Mouse (Mus musculus): ENCODE results near the gene Brsk2. TPM values are rescaled to one million over a fixed set of nuclear protein-coding genes. Genes with fewer than 3 reads are reported as not detected.
A peak's percentile ranks its signal among the peaks of the same experiment; 100 is the strongest.
"Not testable (repeated sequence)": the region's sequence is repeated elsewhere in the genome, so short reads cannot be mapped to it uniquely, and the experiment has no call there.

Gene Brsk2
- 0.49 and 0.51 TPM in 2 replicates for polyA plus RNA-seq (2014; fragmentation: Nextera tagmentation; extraction: Ambion mirVana)

- peak; percentile 93 for DNase-seq (ENCODE audit: low spot score)
- Histone ChIP-seq H3K9ac (ENCODE audit: low read length) (peak within 1 kb of the TSS; percentile 43), H3K9me3 (ENCODE audit: control insufficient read depth, low read length) (no peaks in the 10 kb centered on the region), H3K27ac (replicated peaks; ENCODE audit: low read depth, low read length) (no peak within 1 kb of the TSS), H3K4me2 (ENCODE audit: low read depth, severe bottlenecking) (peak within 1 kb of the TSS; percentile 86), H3K4me1 (ENCODE audit: control insufficient read depth, insufficient read depth, low read length) (0 out of 2 replicates have a peak, but pooled peaks cover 5% of the 10 kb centered on the region), H3K36me3 (ENCODE audit: control insufficient read depth, insufficient read depth, low read length) (no peaks in the 10 kb centered on the region), H3K27me3 (ENCODE audit: control insufficient read depth, insufficient read depth, low read length) (peaks cover 53% of the 10 kb centered on the region), H3K4me3 (ENCODE audit: low read depth, low read length) (peak within 1 kb of the TSS; percentile 35)
- ATAC-seq (ENCODE audit: insufficient number of reproducible peaks, low FRiP score, low TSS enrichment, low read depth) = peak; percentile 90
- 2% methylated on average over 49 of the region's 55 CpGs for WGBS
Measured at GRCm38 (mm10) chr7:141948906-141949798, at the start of gene Brsk2. Gene Brsk2, plus strand, starts transcription at chr7:141949751.

GRCm38 (mm10) chr7:141901825-141902224, 47.7 kb upstream of the Brsk2 start:
- H3K9me3 ChIP-seq (ENCODE audit: control insufficient read depth, low read length) = no peaks in the 10 kb centered on the region
- H3K27me3 ChIP-seq (ENCODE audit: control insufficient read depth, insufficient read depth, low read length) = no peaks in the 10 kb centered on the region
- peaks cover 7% of the 10 kb centered on the region; the same call in 1 of the 2 replicates for H3K4me1 ChIP-seq (ENCODE audit: control insufficient read depth, insufficient read depth, low read length)
- peak overlapping the region; percentile 84 for H3K4me3 ChIP-seq (ENCODE audit: low read depth, low read length)
- ATAC-seq (ENCODE audit: insufficient number of reproducible peaks, low FRiP score, low TSS enrichment, low read depth) = peak; percentile 48; the same call in 1 of the 2 replicates
- no peak overlapping the region for H3K27ac ChIP-seq (replicated peaks; ENCODE audit: low read depth, low read length)
- WGBS = 1% methylated on average over 16 of the region's 16 CpGs
- H3K4me2 ChIP-seq (ENCODE audit: low read depth, severe bottlenecking) = peak overlapping the region; percentile 86
- no peaks in the 10 kb centered on the region for H3K36me3 ChIP-seq (ENCODE audit: control insufficient read depth, insufficient read depth, low read length)
- no peak for DNase-seq (ENCODE audit: low spot score)
- peak overlapping the region; percentile 86 for H3K9ac ChIP-seq (ENCODE audit: low read length)

GRCm38 (mm10) chr7:141902269-141902729, 47.3 kb upstream of the Brsk2 start:
- H3K4me1 ChIP-seq (ENCODE audit: control insufficient read depth, insufficient read depth, low read length) = peaks cover 7% of the 10 kb centered on the region; the same call in 1 of the 2 replicates
- no peaks in the 10 kb centered on the region for H3K9me3 ChIP-seq (ENCODE audit: control insufficient read depth, low read length)
- no peaks in the 10 kb centered on the region for H3K27me3 ChIP-seq (ENCODE audit: control insufficient read depth, insufficient read depth, low read length)
- DNase-seq (ENCODE audit: low spot score) (peak; percentile 100), ATAC-seq (ENCODE audit: insufficient number of reproducible peaks, low FRiP score, low TSS enrichment, low read depth) (peak; percentile 97)
- peak overlapping the region; percentile 84 for H3K4me3 ChIP-seq (ENCODE audit: low read depth, low read length)
- H3K4me2 ChIP-seq (ENCODE audit: low read depth, severe bottlenecking) = peak overlapping the region; percentile 86
- no peaks in the 10 kb centered on the region for H3K36me3 ChIP-seq (ENCODE audit: control insufficient read depth, insufficient read depth, low read length)
- no peak overlapping the region for H3K27ac ChIP-seq (replicated peaks; ENCODE audit: low read depth, low read length)
- 0% methylated on average over 42 of the region's 44 CpGs for WGBS
- peak overlapping the region; percentile 86 for H3K9ac ChIP-seq (ENCODE audit: low read length)

- Histone ChIP-seq H3K27me3 (ENCODE audit: control insufficient read depth, insufficient read depth, low read length) (no peaks in the 10 kb centered on the region), H3K9ac (ENCODE audit: low read length) (peak overlapping the region; percentile 61; the same call in 1 of the 2 replicates), H3K4me1 (ENCODE audit: control insufficient read depth, insufficient read depth, low read length) (peaks cover 7% of the 10 kb centered on the region; the same call in 1 of the 2 replicates), H3K36me3 (ENCODE audit: control insufficient read depth, insufficient read depth, low read length) (no peaks in the 10 kb centered on the region), H3K27ac (replicated peaks; ENCODE audit: low read depth, low read length) (no peak overlapping the region), H3K4me2 (ENCODE audit: low read depth, severe bottlenecking) (peak overlapping the region; percentile 53), H3K9me3 (ENCODE audit: control insufficient read depth, low read length) (no peaks in the 10 kb centered on the region), H3K4me3 (ENCODE audit: low read depth, low read length) (peak overlapping the region; percentile 84)
- ATAC-seq (ENCODE audit: insufficient number of reproducible peaks, low FRiP score, low TSS enrichment, low read depth) (no peak), DNase-seq (ENCODE audit: low spot score) (no peak)
- 64% methylated on average over 4 of the region's 4 CpGs for WGBS
Measured at GRCm38 (mm10) chr7:141902791-141903190, 46.8 kb upstream of the Brsk2 start.

- H3K4me3 ChIP-seq (ENCODE audit: low read depth, low read length) = no peak overlapping the region
- WGBS = 80% methylated on average over 6 of the region's 6 CpGs
- H3K27ac ChIP-seq (replicated peaks; ENCODE audit: low read depth, low read length) = no peak overlapping the region
- H3K27me3 ChIP-seq (ENCODE audit: control insufficient read depth, insufficient read depth, low read length) = no peaks in the 10 kb centered on the region
- H3K9ac ChIP-seq (ENCODE audit: low read length) = no peak overlapping the region
- no peak overlapping the region for H3K4me2 ChIP-seq (ENCODE audit: low read depth, severe bottlenecking)
- no peaks in the 10 kb centered on the region for H3K4me1 ChIP-seq (ENCODE audit: control insufficient read depth, insufficient read depth, low read length)
- no peaks in the 10 kb centered on the region for H3K9me3 ChIP-seq (ENCODE audit: control insufficient read depth, low read length)
- no peaks in the 10 kb centered on the region for H3K36me3 ChIP-seq (ENCODE audit: control insufficient read depth, insufficient read depth, low read length)
- ATAC-seq (ENCODE audit: insufficient number of reproducible peaks, low FRiP score, low TSS enrichment, low read depth) = no peak
- no peak for DNase-seq (ENCODE audit: low spot score)
Measured at GRCm38 (mm10) chr7:141908591-141908990, 41.0 kb upstream of the Brsk2 start.

- H3K27me3 ChIP-seq (ENCODE audit: control insufficient read depth, insufficient read depth, low read length) = no peaks in the 10 kb centered on the region
- ATAC-seq (ENCODE audit: insufficient number of reproducible peaks, low FRiP score, low TSS enrichment, low read depth) = no peak
- no peaks in the 10 kb centered on the region for H3K4me1 ChIP-seq (ENCODE audit: control insufficient read depth, insufficient read depth, low read length)
- H3K9me3 ChIP-seq (ENCODE audit: control insufficient read depth, low read length) = no peaks in the 10 kb centered on the region
- no peak overlapping the region for H3K4me3 ChIP-seq (ENCODE audit: low read depth, low read length)
- H3K27ac ChIP-seq (replicated peaks; ENCODE audit: low read depth, low read length) = no peak overlapping the region
- no peaks in the 10 kb centered on the region for H3K36me3 ChIP-seq (ENCODE audit: control insufficient read depth, insufficient read depth, low read length)
- no peak overlapping the region for H3K4me2 ChIP-seq (ENCODE audit: low read depth, severe bottlenecking)
- WGBS = 50% methylated on average over 3 of the region's 3 CpGs
- no peak for DNase-seq (ENCODE audit: low spot score)
- no peak overlapping the region for H3K9ac ChIP-seq (ENCODE audit: low read length)
Measured at GRCm38 (mm10) chr7:141911305-141911704, 38.2 kb upstream of the Brsk2 start.

- ATAC-seq (ENCODE audit: insufficient number of reproducible peaks, low FRiP score, low TSS enrichment, low read depth) = no peak
- WGBS = 88% methylated on average over 2 of the region's 2 CpGs
- H3K4me3 ChIP-seq (ENCODE audit: low read depth, low read length) = no peak within 1 kb of the TSS
- H3K36me3 ChIP-seq (ENCODE audit: control insufficient read depth, insufficient read depth, low read length) = no peaks in the 10 kb centered on the region
- H3K4me1 ChIP-seq (ENCODE audit: control insufficient read depth, insufficient read depth, low read length) = no peaks in the 10 kb centered on the region
- H3K27me3 ChIP-seq (ENCODE audit: control insufficient read depth, insufficient read depth, low read length) = no peaks in the 10 kb centered on the region
- H3K27ac ChIP-seq (replicated peaks; ENCODE audit: low read depth, low read length) = no peak within 1 kb of the TSS
- H3K4me2 ChIP-seq (ENCODE audit: low read depth, severe bottlenecking) = no peak within 1 kb of the TSS
- H3K9me3 ChIP-seq (ENCODE audit: control insufficient read depth, low read length) = no peaks in the 10 kb centered on the region
- H3K9ac ChIP-seq (ENCODE audit: low read length) = no peak within 1 kb of the TSS
- no peak for DNase-seq (ENCODE audit: low spot score)
Measured at GRCm38 (mm10) chr7:141918407-141918806, 31.1 kb upstream of the Brsk2 start, which contains the start of gene Tollip. Gene Tollip, minus strand, starts transcription at chr7:141918507.

- H3K27me3 ChIP-seq (ENCODE audit: control insufficient read depth, insufficient read depth, low read length); H3K36me3 ChIP-seq (ENCODE audit: control insufficient read depth, insufficient read depth, low read length); H3K4me1 ChIP-seq (ENCODE audit: control insufficient read depth, insufficient read depth, low read length); H3K4me2 ChIP-seq (ENCODE audit: low read depth, severe bottlenecking); H3K4me3 ChIP-seq (ENCODE audit: low read depth, low read length); H3K9me3 ChIP-seq (ENCODE audit: control insufficient read depth, low read length); ATAC-seq (ENCODE audit: insufficient number of reproducible peaks, low FRiP score, low TSS enrichment, low read depth); DNase-seq (ENCODE audit: low spot score); H3K9ac ChIP-seq (ENCODE audit: low read length); H3K27ac ChIP-seq (replicated peaks; ENCODE audit: low read depth, low read length): not testable (repeated sequence)
- 93% methylated on average over 17 of the region's 17 CpGs for WGBS
Measured at GRCm38 (mm10) chr7:141924121-141924520, 25.4 kb upstream of the Brsk2 start.

All from limb, embryonic 11.5 days (tissue).